12 mouse cellular contexts compared by ENCODE assay signal in the genomic region with DNA sequence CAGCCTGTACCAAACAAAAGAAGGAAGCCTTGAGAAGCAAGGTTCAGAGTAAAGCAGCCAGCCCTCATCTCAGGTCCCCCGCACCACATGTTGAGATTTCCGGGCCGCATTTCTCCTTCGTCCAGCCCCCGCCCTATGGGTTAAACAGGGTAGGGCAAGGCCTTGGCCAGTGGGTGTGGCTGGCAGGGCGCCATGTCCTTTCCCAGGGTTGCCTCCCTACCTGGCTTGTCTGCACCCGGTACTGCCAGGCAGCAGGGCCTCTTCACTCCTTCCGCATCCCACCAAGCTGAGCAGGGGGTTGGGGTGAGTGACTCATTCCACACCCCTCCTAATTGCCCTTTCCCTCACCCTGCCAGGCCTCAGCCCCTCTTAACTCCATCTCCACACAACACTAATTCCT. TPM values are rescaled to one million over a fixed set of nuclear protein-coding genes. Genes with fewer than 3 reads are reported as not detected.
DNase-seq lines count a peak whose midpoint lies in the region; ATAC-seq lines count a peak whose summit lies in the region.
"Had no signal": no experiment of that assay in that cellular context is flagged by ENCODE, and none has a peak within 500 bp of the region (broad histone marks: within the 10 kb centered on the region; RNA-seq: fewer than 3 reads in every experiment).

No protein-coding gene starts in this region.

- WGBS in kidney, embryonic 16.5 days: 39% methylated on average over 8 of the region's 8 CpGs
- 66% methylated on average over 8 of the region's 8 CpGs for WGBS in heart, embryonic 11.5 days (ENCODE audit: insufficient replicate concordance)
- WGBS in limb, embryonic 11.5 days: 78% methylated on average over 8 of the region's 8 CpGs

- peaks cover 25% of the 10 kb centered on the region for H3K4me1 ChIP-seq in kidney, embryonic 16.5 days (ENCODE audit: insufficient read depth, low read length)
- peaks cover 11% of the 10 kb centered on the region for H3K4me1 ChIP-seq in heart, embryonic 11.5 days (ENCODE audit: control insufficient read depth, insufficient read depth, low read length)
- no peaks in the 10 kb centered on the region for H3K4me1 ChIP-seq in limb, embryonic 11.5 days (ENCODE audit: control insufficient read depth, insufficient read depth, low read length)

- no peak overlapping the region for H3K4me3 ChIP-seq in kidney, embryonic 16.5 days (ENCODE audit: low read length)
- no peak overlapping the region for H3K4me3 ChIP-seq in heart, embryonic 11.5 days (ENCODE audit: low read depth, low read length)
- no peak overlapping the region for H3K4me3 ChIP-seq in limb, embryonic 11.5 days (ENCODE audit: low read depth, low read length)
- H3K4me3 ChIP-seq: heart, embryonic 13.5 days had no signal

- no peaks in the 10 kb centered on the region for H3K36me3 ChIP-seq in kidney, embryonic 16.5 days (ENCODE audit: insufficient read depth, low read length)
- H3K36me3 ChIP-seq in heart, embryonic 11.5 days (ENCODE audit: control insufficient read depth, insufficient read depth, low read length): no peaks in the 10 kb centered on the region
- H3K36me3 ChIP-seq in limb, embryonic 11.5 days (ENCODE audit: control insufficient read depth, insufficient read depth, low read length): no peaks in the 10 kb centered on the region
- H3K36me3 ChIP-seq: heart, embryonic 13.5 days had no signal

- H3K4me2 ChIP-seq in kidney, embryonic 16.5 days (replicated peaks; ENCODE audit: low read depth, low read length): no peak overlapping the region
- no peak overlapping the region for H3K4me2 ChIP-seq in heart, embryonic 11.5 days
- no peak overlapping the region for H3K4me2 ChIP-seq in limb, embryonic 11.5 days (ENCODE audit: low read depth, severe bottlenecking)
- H3K4me2 ChIP-seq: heart, embryonic 13.5 days had no signal

- H3K9ac ChIP-seq in kidney, embryonic 16.5 days (replicated peaks; ENCODE audit: low read length): no peak overlapping the region
- H3K9ac ChIP-seq in heart, embryonic 11.5 days (ENCODE audit: low read depth, low read length): no peak overlapping the region
- no peak overlapping the region for H3K9ac ChIP-seq in limb, embryonic 11.5 days (ENCODE audit: low read length)
- H3K9ac ChIP-seq: heart, embryonic 13.5 days had no signal

- peak; percentile 60 for ATAC-seq in kidney, embryonic 16.5 days (ENCODE audit: low FRiP score, low TSS enrichment)
- ATAC-seq in heart, embryonic 11.5 days (replicated peaks; ENCODE audit: insufficient number of reproducible peaks, low FRiP score, low TSS enrichment): peak; percentile 51; the same call in 1 of the 2 replicates
- ATAC-seq in limb, embryonic 11.5 days (ENCODE audit: insufficient number of reproducible peaks, low FRiP score, low TSS enrichment, low read depth): 0 out of 2 replicates have a peak, but pooled peaks have one; percentile 56

- no peaks in the 10 kb centered on the region for H3K9me3 ChIP-seq in kidney, embryonic 16.5 days (ENCODE audit: low read length)
- H3K9me3 ChIP-seq in heart, embryonic 11.5 days (replicated peaks; ENCODE audit: control insufficient read depth, low read length): no peaks in the 10 kb centered on the region
- H3K9me3 ChIP-seq in limb, embryonic 11.5 days (ENCODE audit: control insufficient read depth, low read length): no peaks in the 10 kb centered on the region
- H3K9me3 ChIP-seq: heart, embryonic 13.5 days had no signal

- peak overlapping the region; percentile 43; the same call in 1 of the 2 replicates for H3K27ac ChIP-seq in kidney, embryonic 16.5 days (ENCODE audit: low read length)
- no peak overlapping the region for H3K27ac ChIP-seq in heart, embryonic 11.5 days (ENCODE audit: low read depth, low read length)
- H3K27ac ChIP-seq in limb, embryonic 11.5 days (replicated peaks; ENCODE audit: low read depth, low read length): no peak overlapping the region
- H3K27ac ChIP-seq: heart, embryonic 13.5 days had no signal

- no peak for DNase-seq in kidney, adult 18-20 months
- DNase-seq in limb, embryonic 11.5 days (ENCODE audit: low spot score): no peak
- peak; percentile 72 for DNase-seq in testis, postnatal 10 days (ENCODE audit: low spot score)
- DNase-seq in layer of hippocampus, adult 9-11 months: no peak
- DNase-seq in cerebellum, adult 8-10 months: no peak
- DNase-seq in embryo, embryonic 10.5 days (ENCODE audit: low spot score): no peak
- DNase-seq: adrenal gland, postnatal 36 days; embryo, embryonic 11 days had no signal

- H3K27me3 ChIP-seq in kidney, embryonic 16.5 days (ENCODE audit: insufficient read depth, low read length): no peaks in the 10 kb centered on the region
- H3K27me3 ChIP-seq in heart, embryonic 11.5 days (ENCODE audit: control insufficient read depth, insufficient read depth, low read length): no peaks in the 10 kb centered on the region
- no peaks in the 10 kb centered on the region for H3K27me3 ChIP-seq in limb, embryonic 11.5 days (ENCODE audit: control insufficient read depth, insufficient read depth, low read length)

RNA-seq across cellular contexts. Expression of gene Krt19, which starts 19.6 kb away (rescaled TPM):
- 96.4 and 105 TPM in 2 replicates for polyA plus RNA-seq in kidney, embryonic 16.5 days (2015; fragmentation: Nextera tagmentation; extraction: Ambion mirVana)
- 48.4 and 69.2 TPM in 2 replicates for polyA plus RNA-seq in heart, embryonic 11.5 days (2014; fragmentation: Nextera tagmentation; extraction: Ambion mirVana)
- polyA plus RNA-seq in limb, embryonic 11.5 days (2014; fragmentation: Nextera tagmentation; extraction: Ambion mirVana): 6.4 and 8.0 TPM in 2 replicates

RNA-seq across cellular contexts. Expression of gene Krt9, which starts 25.0 kb away (rescaled TPM):
- not detected in 2 replicates for polyA plus RNA-seq in kidney, embryonic 16.5 days (2015; fragmentation: Nextera tagmentation; extraction: Ambion mirVana)
- not detected in 2 replicates for polyA plus RNA-seq in heart, embryonic 11.5 days (2014; fragmentation: Nextera tagmentation; extraction: Ambion mirVana)
- polyA plus RNA-seq in limb, embryonic 11.5 days (2014; fragmentation: Nextera tagmentation; extraction: Ambion mirVana): 0.07 and 0.09 TPM in 2 replicates
- polyA plus RNA-seq: heart, embryonic 13.5 days; midbrain, postnatal 0 days had no signal

RNA-seq across cellular contexts. Expression of gene Krt15, which starts 32.3 kb away (rescaled TPM):
- 1.3 and 3.8 TPM in 2 replicates for polyA plus RNA-seq in kidney, embryonic 16.5 days (2015; fragmentation: Nextera tagmentation; extraction: Ambion mirVana)
- 0.17 and 0.24 TPM in 2 replicates for polyA plus RNA-seq in heart, embryonic 11.5 days (2014; fragmentation: Nextera tagmentation; extraction: Ambion mirVana)
- polyA plus RNA-seq in limb, embryonic 11.5 days (2014; fragmentation: Nextera tagmentation; extraction: Ambion mirVana): 3.4 and 6.7 TPM in 2 replicates

RNA-seq across cellular contexts. Expression of gene Krt14, which starts 39.3 kb away (rescaled TPM):
- polyA plus RNA-seq in kidney, embryonic 16.5 days (2015; fragmentation: Nextera tagmentation; extraction: Ambion mirVana): 0.90 and 1.7 TPM in 2 replicates
- polyA plus RNA-seq in heart, embryonic 11.5 days (2014; fragmentation: Nextera tagmentation; extraction: Ambion mirVana): 1.4 and 1.7 TPM in 2 replicates
- polyA plus RNA-seq in limb, embryonic 11.5 days (2014; fragmentation: Nextera tagmentation; extraction: Ambion mirVana): 47.5 and 49.6 TPM in 2 replicates

RNA-seq across cellular contexts. Expression of gene Krt13, which starts 46.7 kb away (rescaled TPM):
- polyA plus RNA-seq in kidney, embryonic 16.5 days (2015; fragmentation: Nextera tagmentation; extraction: Ambion mirVana): 0.36 and 0.37 TPM in 2 replicates
- not detected in 2 replicates for polyA plus RNA-seq in heart, embryonic 11.5 days (2014; fragmentation: Nextera tagmentation; extraction: Ambion mirVana)
- polyA plus RNA-seq in limb, embryonic 11.5 days (2014; fragmentation: Nextera tagmentation; extraction: Ambion mirVana): not detected in 2 replicates
- polyA plus RNA-seq: heart, embryonic 13.5 days; midbrain, postnatal 0 days had no signal
